Mouse (Mus musculus) left cerebral cortex, adult 11 months (tissue): ENCODE data around the gene Cd9.
A peak's percentile ranks its signal among the peaks of the same experiment; 100 is the strongest.

ENCODE experiments used
- DNase-seq: peaks from one replicate; pipeline ENCODE4 v3.0.0; 2022; ENCODE audit warnings: low spot score

The Cd9 gene

DNA sequence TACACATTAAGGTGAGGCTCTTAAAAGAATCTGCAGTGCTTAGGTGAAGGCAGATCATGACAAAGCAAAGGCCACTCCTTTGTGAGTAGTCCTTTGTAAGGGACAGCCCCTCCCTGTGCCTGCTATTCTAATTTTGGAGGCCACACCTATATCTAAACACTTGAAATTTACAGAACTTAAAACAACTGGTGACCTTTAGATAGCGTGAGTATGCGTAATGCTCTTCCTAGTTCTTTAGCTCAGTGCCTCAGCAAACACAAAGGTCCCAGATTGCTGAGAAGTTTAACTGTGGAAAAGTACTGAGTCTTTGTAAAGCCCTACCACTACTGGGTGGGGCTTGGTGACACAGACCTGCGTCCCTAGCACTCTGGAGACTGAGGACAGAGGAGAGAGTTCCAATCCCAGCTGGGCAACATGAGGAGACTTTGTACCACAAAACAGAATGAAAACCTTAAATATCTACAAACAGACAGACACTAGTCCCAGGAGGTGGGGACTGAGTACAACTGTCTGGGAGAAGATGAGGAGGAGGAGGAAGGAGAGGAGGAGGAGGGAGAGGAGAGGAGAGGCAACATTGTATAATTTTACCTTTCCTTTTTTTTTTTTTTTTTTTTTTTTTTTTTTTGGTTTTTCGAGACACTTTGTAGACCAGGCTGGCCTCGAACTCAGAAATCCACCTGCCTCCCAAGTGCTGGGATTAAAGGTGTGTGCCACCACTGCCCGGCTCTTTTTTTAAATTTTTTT is 60.7 kb downstream of the Cd9 start:
- DNase-seq: no peak

DNA sequence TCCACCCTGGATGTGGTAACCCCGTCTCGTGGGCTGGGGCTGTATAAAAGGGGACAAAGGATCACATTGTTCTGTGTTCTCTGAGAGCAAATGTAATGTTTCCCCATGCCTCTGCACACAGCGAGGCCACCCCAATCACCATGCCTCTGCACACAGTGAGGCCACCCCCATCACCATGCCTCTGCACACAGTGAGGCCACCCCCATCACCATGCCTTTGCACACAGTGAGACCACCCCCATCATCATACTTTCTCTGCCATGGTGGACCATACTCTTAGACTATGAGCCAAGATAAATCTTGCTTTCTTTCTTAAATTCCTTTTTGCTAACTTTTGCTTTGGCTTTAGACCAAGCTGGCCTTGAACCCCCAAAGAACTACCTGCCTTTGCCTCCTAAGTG is 61.3 kb downstream of the Cd9 start:
- no peak for DNase-seq

- DNase-seq: no peak
Observed at GRCm38 (mm10) chr6:125432522-125432921, 62.1 kb downstream of the Cd9 start.

DNA sequence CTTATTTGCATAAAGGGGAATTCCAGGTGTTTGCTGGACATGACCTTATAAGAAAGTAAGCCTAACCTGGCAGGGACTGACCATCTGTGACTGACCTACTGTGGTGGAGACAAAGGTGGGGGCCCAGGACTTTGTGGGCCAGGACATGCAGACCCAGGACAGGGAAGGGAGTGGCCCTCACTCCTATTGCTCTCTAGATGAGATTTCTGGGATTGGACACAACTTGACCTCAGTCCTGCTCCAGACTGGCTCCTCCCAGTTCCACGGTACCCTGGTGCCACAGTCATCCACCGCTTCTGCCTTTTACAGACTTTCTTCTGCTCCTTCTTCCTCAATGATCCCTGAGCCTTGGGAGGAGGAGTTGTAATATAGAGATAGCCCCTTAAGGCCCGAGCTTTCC is 63.6 kb downstream of the Cd9 start:
- no peak for DNase-seq

DNA sequence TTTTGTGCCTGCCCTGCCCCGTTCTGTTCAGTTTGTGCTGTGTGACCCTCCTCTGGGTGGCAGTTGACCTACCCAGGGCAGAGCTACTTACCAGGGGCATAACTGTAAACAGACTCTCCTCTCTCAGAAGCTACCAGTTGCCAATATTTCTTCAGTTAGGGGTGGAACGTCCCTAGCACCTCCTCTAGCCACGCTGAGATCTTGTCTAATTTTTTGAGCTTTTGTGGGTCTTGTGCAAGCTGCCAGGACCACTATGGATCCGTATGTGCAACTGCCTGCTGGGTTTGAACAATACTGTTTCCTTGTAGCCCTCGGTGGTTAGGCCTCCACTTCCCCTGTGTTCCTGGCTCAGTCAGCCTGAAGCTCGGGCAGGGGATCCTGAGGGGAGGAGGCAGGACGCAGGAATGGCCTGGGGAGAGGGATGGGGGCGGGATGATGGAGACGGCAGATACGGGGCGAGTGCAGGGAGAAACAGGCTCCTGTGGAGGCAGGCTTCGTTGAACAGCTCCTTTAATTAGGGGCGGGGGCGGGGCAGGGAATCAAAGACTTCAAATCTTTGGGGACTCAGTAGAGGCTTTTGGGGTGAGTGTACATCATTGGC is 64.1 kb downstream of the Cd9 start:
- DNase-seq: no peak

DNA sequence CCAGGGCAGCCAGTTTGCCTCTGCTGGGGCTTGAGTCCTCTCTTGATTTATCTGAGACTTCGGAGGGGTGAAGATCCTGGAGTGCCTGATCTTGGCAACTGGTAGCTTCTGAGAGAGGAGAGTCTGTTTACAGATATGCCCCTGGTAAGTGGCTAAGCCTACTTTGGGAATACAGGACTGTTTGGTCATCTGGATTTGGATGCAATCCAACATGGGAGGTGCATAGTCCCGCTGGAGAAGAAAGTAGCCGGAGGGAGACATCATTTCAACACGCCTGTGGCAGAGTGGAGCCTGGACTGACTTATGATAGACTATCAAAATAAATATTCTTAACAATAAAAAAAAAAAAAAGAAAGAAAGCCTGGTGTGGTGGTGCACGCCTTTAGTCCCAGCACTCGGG is 64.8 kb downstream of the Cd9 start:
- no peak for DNase-seq

DNA sequence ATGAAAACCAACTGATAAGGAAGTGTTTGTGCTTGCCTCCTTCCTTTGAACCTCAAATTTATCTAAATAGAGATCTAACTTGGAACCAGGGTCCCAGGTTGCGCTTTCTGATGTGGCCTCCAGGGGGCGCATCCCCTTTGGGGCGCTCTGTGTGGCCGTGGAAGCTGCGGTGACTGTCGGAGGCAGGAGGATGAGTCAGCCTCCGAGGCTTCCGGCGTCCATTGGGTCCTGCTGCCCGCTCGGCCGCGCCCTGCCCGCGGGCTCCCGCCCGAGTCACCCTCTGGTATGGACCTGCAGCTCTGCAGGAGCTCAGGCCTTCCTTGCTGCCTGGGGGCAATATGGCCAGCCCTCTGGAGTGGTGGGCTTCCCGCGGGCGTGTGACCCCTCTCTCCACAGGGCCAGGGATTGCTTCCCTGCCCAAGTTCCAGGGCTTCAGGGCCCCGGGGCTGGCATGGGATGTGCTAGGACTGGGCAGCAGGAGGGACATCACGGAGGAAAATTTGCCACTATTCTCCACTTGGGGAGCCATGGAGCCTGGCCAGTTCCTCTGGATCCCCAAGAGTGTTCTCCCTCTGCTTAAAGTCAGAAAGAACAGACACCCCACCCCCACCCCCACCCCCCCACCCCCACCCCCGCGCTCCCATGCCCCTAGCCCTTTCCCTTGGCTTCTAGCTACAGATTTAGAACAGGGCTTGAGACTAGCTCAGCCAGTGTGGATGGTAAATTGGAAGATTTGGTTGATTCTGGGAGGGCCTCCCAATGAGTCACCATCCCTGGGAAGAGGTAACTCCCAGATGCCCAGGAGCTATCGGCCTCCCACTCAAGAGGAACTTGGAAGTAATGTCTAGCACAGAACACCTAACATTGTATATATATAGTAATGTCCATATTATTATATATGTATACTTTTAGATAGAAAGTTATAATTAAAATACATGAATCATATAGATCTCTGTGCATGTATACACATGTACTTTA is 67.9 kb downstream of the Cd9 start:
- peak; percentile 63 for DNase-seq

DNA sequence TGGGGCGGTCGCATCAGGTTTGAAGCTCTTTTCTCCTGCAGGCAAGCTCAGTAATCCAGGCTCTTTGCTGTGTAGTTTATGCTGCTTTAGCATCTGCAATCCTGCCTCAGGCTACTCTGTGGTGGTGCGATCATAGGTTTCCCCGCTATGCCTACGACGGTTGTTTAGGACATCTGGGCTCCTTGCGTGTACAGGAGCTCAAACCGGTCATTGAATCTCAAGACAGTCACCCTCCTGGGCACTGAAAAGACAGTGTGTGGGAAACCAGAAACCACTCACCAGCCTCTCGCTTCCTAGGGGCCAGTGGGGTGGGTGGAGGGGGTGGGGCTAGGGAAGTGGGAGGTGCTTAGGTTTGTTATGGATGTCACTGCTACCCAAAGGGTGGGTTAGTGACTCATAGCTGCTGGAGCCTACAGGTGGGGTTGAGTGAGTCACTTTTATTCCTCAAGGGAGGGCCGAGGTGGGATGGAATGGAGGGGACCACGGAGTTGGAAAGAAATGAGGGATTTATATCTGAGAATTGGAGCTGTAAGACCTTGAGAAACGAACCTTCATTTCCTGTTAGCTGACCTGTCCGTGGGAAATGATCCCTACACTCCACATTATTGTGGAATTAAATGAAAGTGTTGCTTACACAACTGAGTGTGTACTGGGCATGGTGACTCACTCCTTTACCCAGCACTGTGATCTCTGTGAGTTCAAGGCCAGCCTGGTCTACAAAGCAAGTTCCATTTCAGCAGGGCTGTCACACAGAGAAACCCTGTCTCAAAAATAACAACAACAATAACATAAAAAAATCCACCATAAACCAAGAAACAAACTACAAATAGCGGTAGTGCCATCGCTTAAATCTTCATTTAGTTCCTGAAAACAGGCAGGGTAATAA is 69.1 kb downstream of the Cd9 start:
- DNase-seq: no peak

- no peak for DNase-seq
Observed at GRCm38 (mm10) chr6:125424156-125424555, 70.4 kb downstream of the Cd9 start.

DNA sequence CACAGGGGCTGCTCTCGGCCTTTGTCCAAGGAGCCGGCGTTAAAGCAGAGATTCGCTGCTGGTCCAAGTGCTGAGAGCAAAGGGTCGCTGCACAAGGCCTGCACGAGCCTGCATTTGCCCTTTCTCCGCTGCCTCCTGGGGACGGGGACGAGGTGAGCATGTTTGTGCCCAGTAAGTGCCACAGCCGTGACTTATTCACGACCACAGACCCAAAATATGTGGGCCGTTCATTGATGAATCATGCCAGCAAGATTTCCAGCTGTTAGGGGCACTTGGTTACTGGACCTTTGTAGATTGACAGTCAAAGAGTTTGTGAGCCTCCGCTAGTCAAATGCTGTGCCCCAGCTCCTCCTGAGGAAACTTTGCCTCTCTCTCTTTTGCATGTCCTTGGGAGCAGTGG is 71.1 kb downstream of the Cd9 start:
- no peak for DNase-seq

- no peak for DNase-seq
Observed at GRCm38 (mm10) chr6:125423099-125423498, 71.5 kb downstream of the Cd9 start.

GRCm38 (mm10) chr6:125422051-125422822 is 72.4 kb downstream of the Cd9 start:
- no peak for DNase-seq

DNA sequence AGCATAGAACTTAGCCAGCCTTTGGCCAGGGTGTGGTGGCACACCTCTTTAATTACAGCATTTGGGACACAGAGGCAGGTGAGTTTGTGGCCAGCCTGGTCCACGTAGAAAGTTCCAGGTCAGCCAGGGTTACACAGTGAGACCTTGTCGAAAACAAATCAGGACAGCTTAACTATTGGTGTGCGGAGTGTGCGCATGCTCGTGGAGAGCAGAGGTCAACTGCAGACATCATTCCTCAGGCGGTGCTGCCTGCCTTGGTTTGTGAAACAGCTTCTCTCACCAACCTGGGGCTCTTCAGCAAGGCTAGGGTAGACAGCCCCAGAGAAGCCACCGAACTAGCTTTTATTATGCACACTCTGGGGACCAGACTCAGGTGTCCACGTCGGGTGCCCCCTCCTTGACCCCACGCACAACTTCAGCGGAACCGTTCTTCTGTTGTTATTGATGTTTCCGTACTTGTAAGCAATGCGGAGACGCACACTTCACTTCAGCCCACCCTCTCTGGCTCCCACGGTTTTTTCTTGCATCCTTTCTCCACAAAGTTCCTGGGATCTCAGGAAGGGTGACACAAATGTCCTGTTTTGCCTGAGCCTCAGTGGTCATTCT is 74.0 kb downstream of the Cd9 start:
- DNase-seq: no peak

DNA sequence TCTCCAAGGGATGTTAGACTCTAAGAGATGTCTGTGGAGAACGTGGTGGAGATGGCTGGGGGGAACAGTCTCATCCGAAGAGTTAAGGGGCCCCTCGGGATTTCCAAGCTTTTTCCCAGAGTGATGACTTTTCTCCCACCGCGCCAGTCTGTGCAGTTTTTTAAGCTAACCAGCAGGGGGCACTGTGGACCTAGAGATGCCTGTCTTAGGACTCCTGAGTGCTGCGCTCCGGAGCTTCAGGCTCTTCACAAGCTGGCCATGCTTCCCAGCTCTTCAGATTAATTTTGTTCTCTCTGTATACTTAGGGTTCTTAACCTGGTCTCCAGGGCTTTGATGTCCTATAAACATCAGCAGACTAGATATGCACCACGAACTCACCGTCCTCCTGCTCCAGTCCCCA is 75.8 kb downstream of the Cd9 start:
- DNase-seq: peak; percentile 66

DNA sequence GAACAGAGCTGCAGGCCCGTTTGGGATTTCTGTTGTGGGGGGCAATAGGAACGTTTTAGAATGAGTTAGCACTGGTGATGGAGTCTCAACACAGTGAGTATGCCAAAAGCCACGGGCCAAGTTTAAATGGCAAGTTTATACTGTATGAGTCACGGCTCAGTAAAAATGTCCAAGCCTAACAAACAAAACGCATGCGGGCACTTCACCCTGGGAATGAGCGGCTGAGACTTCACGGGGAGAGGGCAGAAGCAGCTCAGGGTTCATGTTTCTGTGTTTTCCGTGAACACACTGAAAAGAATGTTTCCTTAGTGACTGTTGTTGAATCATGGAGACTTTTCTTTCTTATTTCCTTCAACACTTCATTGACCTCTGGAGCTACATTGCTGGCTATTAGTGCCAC is 81.3 kb downstream of the Cd9 start:
- no peak for DNase-seq

DNA sequence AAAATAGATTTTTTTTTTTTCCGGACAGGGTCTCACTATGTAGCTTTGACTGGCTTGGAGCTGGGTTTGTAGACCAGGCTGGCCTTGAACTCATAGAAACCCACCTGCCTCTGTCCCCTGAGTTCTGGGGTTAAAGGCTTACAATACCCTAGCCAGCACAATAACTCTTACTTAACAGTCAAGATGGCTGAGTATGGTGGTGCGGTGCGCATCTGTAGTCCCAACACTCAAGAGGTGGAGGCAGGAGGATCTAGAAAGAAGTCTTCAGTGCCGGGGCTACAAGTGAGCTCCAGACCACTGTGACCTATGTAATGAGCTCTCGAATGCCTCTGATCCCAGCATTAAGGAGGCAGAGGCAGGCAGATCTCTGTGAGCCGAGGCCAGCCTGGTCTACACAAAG is 82.9 kb downstream of the Cd9 start:
- no peak for DNase-seq

DNA sequence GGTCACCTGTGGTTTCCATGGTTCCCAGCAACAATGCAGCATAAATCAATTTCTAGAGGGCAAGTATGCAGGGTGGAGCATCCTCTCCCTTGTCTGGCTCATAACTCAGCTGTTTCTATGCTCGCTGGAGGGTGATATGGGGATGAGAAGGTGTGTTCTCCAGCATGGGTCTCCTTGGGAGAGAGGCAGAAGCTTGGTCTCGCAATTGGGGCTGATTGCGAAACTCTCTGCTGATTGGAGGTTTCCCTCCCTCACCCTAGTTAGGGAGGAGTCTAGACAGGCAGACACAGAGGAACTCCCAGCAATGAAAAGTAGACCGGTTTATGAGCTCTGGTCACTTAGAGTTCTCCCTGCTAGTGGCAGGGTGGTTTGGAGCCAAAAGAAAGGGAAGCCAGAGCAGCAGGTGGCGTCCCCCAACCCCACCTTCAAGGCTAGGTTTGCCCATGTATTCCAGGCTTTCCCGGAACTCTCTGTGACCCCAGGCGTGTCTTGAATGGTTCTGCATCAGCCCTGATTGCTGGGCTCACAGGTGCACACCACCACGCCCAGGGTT is 83.5 kb downstream of the Cd9 start:
- no peak for DNase-seq

DNA sequence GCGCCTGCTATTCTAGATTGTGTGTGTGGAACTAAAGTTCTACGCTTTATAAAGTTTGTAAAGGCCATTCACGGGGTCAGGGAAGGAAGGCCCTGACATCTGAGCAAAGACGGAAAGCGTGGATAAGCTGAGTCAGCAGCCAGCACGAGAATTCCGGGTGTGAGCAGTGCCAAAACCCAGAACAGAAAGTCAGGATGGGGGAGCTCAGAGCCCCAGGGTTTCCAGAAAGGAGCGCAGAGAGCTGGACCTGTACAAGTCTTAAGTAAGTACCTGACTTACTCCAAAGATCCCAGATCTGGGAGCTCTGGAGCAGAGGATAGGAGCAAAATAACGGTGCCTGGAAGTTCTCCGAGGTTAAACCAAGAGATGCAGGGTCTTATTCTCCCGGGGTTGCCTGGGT is 84.0 kb downstream of the Cd9 start:
- no peak for DNase-seq
